Mouse (Mus musculus): ENCODE measurements at regions not wholly inside any gene's neighbourhood (a gene's known extent, or its start where the extent isn't known, plus 50 kb on each side); places are given as distances from the start of the nearest gene placed in this dataset.
A peak's percentile ranks its signal among the peaks of the same experiment; 100 is the strongest.

DNA sequence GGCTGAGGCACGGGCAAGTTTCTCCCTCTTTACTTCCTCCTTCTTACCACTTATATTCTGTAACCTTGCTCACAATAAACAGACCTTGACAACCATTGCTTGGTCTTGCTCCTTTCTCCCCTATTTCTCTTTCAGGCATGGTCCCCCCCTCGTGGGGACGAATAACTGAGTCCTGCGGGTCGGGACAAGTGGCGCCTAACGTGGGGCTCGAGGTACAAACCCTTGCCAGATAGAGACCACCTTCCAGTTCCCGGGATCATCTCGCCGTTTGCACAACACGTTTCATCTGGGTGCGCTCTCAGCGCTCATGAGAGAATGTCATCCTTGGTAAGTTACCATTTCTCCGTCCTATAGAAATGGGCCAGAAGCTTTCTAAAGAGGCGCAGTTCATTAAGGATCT is 79.6 kb upstream of the Foxn3 start:
- DNase-seq (ENCODE audit: low read depth, low spot score) = no peak

DNA sequence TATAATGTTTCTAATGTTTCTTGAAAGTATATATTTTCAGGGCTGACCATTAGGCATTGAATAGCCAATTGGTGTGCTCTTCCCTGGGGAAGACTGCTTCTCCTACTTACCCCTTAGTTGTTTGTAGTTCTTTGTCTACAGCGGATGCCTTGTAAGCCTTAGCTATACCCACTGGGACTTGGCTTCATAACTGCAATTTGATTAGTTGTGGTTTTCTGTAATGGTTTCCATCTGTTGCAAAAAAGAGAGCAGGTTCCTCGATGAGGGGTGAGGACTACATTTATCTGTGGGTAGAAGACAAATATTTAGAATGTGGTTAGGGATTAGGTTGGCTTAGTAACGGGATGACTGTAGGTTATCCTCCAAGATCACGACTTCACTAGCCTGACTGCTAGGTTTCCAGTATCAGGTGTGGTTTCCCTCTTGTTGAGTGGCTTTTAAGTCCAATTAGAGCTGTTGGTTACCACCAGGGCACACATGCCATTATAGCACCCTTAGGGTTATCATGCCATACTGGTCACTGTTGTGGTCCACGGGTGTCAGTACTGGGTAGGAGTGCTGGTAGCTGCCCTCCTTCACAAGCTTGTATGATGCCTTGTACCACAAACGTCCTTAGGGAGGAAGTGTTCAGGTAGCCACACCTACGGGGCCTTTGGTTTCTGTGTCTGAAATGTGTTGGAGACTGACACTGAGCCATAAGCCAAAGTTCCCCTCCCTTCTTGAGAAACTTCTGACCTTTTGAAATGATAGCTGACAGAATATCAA is 78.9 kb upstream of the Foxn3 start:
- DNase-seq (ENCODE audit: low read depth, low spot score) = no peak

DNA sequence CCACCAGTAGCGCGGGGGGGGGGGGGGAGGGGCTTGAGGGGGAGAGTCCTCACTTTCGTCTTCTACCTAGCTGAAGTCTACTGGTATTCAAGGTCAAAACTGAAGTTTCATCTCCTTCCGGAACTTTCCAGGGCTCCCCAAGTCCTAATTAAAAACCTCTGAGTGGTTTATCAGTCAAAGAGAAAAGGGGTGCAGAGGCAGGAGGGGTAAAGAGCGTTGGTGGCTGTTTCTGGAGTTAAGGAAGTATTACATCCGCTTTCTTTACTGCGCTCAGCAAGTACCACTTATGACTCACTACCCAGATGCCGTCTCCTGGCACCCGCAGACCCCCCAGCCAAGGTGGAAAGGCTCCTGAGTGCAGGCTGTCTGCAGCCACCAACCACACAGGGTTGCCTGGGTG is 77.9 kb upstream of the Foxn3 start:
- no peak for DNase-seq (ENCODE audit: low read depth, low spot score)

DNA sequence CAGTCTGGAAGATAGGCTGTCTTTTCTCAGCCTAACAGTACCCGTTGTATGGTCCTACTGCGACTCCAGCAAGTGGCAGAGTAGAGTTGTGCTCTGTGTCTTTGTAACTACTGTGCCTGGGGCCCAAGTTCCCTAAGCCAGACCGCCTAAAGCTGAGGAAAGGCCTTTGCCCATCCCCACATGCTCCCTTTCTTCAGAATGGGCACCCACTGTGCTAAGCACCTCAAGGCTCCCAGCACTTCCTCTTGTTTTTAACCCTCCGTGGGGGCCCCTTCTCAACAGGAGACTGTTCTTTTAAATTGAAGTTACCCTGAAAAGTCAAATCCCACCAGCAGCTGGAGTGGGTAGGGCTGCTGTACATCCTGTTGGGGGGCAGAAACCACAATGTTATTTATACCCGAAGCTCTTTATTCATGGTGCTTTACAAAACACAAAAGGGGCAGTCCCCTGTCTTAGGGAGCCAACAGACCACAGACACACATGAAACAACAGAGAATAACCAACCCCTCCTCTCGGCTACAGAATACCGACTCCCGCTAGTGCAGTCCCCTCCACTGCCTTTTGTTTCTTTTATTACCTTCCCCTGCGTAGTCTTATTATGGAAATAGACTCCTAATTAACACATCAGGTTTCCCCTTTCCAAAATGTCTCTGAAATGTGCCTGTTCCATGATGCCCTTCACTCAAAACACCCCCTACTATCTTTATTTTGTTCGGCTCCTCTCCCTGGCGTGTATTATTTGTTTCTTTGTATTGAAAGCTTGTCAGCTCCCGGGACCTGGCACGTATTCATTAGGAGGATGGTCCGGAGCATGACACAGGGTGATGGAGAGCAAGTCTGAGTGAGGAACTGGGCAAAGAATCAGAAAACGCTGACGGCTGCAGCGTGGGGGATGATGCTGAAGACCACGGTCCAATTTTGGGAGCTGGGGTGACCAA is 77.1 kb upstream of the Foxn3 start:
- DNase-seq (ENCODE audit: low read depth, low spot score) = no peak

DNA sequence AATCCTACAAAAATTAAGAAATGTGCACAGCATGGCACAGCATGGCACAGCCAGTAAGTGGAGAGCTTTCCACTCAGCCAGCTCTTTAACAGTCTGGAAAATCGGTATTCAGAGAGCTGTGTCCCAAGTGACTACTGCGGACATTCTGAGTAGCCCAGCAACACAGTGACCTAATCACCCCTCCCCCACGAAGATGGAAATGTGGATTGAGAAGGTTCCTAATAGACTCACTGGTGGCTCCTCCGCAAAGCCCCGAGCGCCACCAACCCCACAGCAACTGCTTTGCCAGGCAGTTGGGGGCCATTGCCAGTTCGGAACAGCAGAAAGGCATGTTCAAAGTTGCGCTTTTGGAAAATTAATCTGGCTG is 76.4 kb upstream of the Foxn3 start:
- no peak for DNase-seq (ENCODE audit: low read depth, low spot score)

DNA sequence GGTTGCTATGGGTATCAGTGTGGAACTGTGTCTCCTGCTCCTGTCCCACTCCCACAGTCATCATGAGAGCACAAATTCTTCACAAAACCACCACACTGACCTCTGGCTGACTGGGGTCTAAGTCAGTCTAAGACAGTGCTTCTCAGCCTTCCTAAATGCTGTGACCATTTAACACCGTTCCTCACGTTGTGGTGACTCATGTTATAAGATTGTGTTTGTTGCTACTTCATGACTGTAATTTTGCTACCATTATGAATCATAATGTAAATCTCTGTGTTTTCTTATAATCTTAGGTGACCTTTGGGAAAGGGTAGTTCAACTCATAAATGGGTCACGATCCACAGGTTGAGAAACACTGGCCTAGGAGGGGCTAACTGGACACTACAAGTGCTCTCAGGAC is 75.7 kb upstream of the Foxn3 start:
- DNase-seq (ENCODE audit: low read depth, low spot score) = no peak

DNA sequence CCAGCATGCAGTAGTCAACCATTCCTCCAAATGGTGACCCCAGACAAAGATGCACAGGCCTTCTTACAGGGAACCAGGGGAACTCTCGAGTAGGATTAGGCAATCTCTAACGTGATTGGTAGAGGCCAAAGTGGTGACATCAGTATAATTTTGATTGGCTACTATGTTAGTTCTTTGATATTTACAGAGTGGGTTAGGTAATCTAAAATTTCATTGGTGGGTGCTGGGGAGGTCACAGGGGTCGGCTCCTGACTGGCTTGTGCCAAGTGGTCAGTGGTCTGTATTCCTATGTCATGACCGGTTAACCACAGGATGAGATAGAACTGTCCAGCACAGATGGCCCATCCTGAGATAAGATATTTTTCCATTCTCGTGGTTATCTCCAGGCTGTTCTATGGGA is 74.6 kb upstream of the Foxn3 start:
- DNase-seq (ENCODE audit: low read depth, low spot score) = no peak

DNA sequence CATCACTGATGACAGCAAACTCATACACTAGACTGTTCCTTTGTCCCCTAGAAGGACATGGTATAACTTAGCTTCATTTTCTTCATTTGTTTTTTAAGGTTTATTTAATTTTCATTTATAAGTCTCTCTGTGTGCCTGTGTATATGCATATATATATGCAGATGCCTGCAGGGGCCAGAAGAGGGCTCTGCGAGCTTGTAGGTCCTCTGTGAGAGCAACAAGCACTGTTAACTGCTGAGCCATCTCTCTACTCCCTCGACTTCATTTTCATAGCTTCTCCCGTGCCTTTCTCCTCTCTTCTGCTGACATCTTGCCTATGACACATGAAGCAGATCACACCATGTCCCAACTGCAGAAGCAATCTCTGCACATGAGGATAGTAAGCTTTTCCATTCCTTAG is 72.9 kb upstream of the Foxn3 start:
- DNase-seq (ENCODE audit: low read depth, low spot score) = no peak

DNA sequence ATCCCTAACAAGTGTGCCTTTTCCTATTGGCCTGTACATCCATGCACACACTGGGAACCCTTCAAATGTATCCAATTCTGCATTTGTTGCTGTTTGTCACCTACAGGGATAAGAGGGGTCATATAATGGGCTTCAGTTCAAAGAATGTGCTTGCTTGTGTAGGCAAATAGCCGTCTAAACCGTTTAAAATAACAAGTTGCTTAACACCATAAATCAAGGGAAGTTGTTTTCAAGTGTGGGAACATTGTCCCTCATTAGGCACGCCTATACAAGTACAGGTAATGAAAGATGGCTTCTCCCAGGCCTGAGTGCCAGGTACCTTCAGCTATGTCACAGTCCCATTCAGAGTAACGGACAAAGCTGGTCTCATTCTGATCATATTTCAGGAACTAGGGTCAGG is 72.0 kb upstream of the Foxn3 start:
- no peak for DNase-seq (ENCODE audit: low read depth, low spot score)

DNA sequence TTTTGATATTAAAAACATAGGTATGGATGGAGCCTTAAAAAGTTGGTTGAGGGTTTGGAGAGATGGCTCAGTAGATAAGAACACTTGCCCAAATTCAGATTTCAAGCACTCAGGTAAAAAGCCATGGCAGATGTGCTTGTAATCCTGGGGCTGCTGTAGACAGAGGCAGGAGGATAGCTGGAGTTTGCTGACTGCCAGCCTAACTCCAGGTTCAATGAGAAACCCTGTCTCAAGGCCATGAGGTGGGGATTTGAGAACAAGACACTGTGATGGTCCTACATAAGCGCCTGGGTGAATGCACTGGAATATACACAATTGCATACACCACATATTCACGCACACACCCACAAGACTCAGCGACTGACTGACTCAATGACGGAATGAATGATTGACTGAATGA is 71.3 kb upstream of the Foxn3 start:
- no peak for DNase-seq (ENCODE audit: low read depth, low spot score)

DNA sequence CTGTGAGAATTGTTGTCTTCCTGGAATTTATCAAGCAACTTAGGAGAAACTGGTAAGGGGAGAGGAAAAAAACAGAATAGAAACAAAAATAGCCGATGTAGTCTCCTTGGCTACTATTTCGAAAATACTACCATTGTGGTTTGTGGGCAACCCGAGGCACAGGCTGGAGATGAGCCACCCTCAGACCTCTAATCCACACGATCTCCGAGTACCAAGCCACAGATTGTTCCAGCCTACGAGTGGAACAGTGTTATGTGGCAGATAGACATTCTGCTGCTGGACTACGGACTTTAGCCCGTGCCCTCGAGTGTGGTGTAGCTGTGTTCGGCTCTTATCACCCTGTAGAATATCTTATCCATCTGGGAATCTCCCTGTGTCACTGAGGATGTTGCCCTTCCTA is 70.3 kb upstream of the Foxn3 start:
- no peak for DNase-seq (ENCODE audit: low read depth, low spot score)

DNA sequence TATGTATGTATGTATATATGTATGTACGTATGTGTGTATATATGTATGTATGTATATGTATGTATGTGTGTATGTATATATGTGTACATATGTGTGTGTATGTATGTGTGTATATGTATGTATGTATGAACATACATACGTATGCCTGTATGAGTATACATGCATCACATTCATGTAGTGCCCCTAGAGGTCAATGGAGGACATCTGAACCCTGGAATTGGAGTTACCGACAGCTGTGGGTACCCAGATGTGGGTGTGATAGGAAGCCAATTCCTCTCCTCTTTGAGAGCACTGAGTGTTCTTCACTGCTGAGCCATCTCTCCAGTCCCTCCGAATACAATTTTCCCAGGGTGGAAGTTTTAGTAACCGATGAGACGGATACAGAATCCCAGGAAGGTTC is 69.6 kb upstream of the Foxn3 start:
- no peak for DNase-seq (ENCODE audit: low read depth, low spot score)

DNA sequence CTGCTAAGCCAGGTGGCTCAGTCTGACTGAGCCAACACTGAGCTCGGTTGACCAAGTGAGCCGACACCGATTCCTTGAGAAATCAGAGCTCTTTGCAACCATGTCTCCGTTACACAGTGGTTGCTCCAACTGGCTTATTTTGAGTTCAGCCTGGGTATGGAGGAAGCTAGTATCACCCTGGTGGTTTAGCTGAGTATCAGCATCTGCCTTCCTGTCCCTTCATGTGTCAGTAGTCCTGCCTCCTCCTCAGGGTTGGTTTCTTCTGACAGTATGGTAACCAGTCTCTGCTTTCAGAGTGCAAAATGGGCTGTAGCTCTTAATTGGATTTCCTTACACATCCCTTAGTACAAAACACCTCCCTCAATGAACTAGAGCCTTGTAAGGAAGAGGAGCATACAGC is 66.2 kb upstream of the Foxn3 start:
- no peak for DNase-seq (ENCODE audit: low read depth, low spot score)

DNA sequence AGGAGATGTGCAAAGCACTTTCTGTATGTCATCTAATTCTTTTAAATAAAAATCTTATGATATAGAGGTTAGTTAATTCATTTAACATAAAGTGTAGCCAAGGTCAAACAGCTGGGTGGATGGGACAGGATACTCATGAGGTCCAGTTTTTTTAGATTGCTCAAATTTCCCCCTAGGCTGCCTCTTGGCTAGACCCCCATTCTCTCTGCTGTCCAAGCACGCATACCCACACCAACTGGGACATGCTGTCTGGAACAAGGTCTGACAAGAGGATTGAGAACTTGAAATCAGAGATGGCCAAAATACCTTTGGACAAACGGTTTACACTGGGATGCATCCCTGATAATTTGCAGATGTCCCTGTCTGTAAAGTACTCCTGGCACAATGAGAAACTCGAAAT is 65.0 kb upstream of the Foxn3 start:
- no peak for DNase-seq (ENCODE audit: low read depth, low spot score)

DNA sequence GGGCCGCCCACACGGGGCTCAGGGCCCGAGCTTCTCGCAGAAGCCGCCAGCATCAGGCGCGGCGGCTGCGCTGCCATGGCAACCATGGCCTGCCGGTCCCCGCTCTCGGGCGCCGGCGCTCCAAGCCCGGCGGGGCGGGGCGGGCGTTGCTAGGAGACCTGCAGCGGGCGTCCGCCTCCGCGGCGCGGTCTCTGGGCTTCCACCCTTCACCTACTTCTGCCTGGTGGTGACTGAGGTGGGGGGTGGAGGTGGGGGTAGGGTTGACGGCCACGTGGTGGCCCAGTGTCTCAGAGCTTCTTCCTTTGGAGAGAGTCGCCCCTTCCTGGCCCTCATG is 64.5 kb upstream of the Foxn3 start:
- peak; percentile 82 for DNase-seq (ENCODE audit: low read depth, low spot score)

DNA sequence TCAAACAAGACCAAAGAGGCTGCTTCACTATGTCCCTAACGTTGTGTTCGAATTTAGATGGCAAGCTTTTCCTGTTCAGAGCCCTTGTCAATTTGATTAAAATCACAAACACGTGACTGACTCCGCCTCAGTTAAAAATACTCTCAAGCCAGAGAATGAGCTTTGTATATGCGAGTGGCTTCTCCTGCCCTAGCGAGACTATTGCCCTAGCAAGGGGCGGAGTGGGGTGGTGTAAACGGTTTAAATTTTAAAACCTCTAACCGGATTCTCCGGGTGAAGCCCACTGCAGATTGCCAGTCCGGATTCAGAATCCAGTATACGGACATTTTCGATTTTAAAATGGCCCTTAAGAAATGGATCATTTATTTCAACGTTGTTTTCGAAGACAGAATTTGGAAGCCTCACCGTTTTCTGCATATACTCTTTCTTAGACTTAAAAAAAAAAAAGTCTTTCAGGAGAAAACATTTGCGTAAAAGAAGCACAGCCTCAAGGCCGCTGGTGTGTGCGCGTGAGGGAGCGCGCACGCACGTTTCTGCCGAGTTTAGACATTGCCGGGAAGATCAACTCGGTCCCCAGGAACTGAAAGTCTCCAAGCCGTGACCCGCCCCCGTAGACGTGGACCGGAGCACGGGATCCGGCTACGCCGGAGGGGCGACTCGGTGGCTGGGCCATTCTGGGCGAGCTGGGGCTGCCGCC is 64.0 kb upstream of the Foxn3 start:
- DNase-seq (ENCODE audit: low read depth, low spot score) = no peak

DNA sequence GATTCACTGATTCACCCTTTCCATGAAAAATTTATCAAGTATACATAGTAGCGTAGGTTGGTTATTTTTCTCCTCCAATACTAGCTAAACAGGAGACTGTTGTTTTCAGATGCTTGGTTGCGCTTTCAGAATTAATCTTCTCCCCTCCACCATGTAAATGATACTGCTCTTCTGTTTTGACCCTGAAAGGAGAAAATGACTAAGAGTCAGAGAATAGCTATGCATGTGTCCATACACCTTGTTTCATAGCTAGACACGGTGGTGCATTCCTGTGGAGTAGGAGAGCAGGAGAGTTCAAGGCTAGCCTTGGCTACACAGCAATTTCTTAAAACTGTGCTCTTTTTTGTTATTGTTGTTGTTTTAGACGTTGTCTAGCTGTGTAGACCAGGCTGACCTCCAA is 62.8 kb upstream of the Foxn3 start:
- DNase-seq (ENCODE audit: low read depth, low spot score) = no peak

DNA sequence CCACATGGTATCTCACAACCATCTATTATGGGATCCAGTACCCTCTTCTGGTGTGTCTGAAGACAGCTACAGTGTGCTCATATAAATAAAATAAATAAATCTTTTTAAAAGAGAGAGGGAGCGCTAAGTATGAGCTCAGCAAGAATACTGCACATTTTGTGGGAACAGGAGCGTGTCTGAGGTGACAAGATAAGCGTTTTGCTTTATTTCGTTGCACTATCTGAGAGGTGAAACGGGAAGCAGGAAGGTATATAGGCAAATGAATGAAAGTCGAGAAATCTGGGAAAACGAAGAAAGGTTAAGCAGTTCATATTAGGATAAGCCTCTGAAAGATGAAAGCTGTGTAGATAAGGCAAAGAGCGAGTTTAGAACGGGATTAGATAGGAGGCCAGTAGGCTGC is 61.7 kb upstream of the Foxn3 start:
- DNase-seq (ENCODE audit: low read depth, low spot score) = no peak

DNA sequence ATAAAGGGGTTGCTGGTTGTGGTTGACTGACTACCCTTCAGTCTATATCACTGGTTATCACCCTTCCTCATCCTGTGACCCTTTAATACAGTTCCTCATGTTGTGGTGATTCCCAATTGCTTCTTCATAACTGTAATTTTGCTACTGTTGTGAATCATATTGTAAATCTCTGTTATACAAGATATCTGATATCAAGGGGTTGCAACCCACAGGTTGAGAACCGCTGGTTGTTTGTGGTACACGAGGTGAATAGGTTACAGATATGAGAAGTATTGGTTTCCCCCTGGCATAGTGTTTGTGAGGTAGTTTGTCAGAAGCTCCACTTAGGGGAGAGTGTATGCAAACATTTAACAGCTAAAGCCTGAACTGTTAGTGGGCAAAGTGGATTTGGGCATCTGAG is 58.9 kb upstream of the Foxn3 start:
- no peak for DNase-seq (ENCODE audit: low read depth, low spot score)

DNA sequence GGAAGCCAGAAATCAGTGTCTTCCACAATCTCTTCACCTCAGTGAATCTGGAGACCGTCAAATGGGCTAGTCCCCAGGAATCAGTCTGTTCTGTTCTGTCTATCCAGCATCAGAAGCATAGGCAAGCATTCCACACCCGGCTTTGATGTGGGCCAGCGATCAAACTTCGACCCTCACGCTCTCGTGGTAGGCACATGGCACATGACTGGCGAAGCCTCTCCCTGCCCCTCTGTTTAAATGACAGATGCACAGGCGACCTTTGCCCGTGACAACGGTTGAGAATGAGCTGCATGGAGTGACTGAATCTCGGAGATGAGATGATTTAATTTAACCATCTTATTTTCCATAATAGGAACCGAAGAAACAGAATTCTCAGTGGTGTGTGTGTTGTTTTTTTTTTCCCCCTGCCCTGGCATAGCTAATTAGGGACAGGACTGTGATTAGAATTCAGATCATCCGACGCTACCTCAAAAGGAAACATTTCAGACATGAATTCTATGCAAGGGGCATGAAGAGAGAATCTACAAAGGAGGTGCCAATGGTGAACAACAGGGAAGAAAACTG is 53.9 kb upstream of the Foxn3 start:
- no peak for DNase-seq (ENCODE audit: low read depth, low spot score)

DNA sequence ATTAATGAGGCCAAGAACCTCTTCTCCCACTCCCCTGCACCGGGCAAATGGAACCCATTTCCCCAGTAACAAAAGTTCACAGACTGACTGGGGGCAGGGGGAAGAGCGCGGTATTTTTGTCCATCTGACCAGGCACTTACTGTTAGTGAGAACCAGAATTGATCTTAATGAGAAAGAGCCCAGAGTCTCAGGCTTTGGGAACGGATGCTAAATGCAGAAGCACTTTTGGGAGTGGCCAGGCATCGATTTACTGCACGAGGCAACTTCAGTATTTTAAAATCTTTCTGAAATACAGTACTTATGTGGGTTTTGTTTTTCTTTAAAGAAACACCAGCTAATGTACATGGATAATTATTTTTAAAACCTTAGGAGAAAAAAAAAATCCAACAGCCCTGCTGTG is 51.0 kb upstream of the Foxn3 start:
- no peak for DNase-seq (ENCODE audit: low read depth, low spot score)
